Mouse (Mus musculus): ENCODE data around the gene Camk1. TPM values are rescaled to one million over a fixed set of nuclear protein-coding genes. Genes with fewer than 3 reads are reported as not detected.

Gene Camk1
- polyA plus RNA-seq, 1 experiment: 43.2 TPM

GRCm38 (mm10) chr6:113353696-113354095 is 9.9 kb upstream of the Camk1 start:
- no peak overlapping the region for H3ac ChIP-seq (ENCODE audit: control insufficient read depth, insufficient read length, low read depth)
- no peaks in the 10 kb centered on the region for H3K36me3 ChIP-seq (ENCODE audit: control insufficient read depth, insufficient read depth)
- no peaks in the 10 kb centered on the region for H3K27me3 ChIP-seq (ENCODE audit: control insufficient read depth, insufficient read depth, insufficient read length)
- H3K4me3 ChIP-seq (ENCODE audit: insufficient read depth, poor library complexity, severe bottlenecking): no peak overlapping the region
- TF ChIP-seq MYOD1 (IDR thresholded peaks at IDR 0.05; ENCODE audit: control insufficient read depth, insufficient read length, low read depth) (no peak), CEBPB (IDR thresholded peaks at IDR 0.05; ENCODE audit: low read depth) (no peak), USF1 (IDR thresholded peaks at IDR 0.05; ENCODE audit: low read depth) (no peak)
- no peaks in the 10 kb centered on the region for H3K79me2 ChIP-seq (ENCODE audit: control insufficient read depth, insufficient read depth)
- no peaks in the 10 kb centered on the region for H3K79me3 ChIP-seq (ENCODE audit: low read depth)

DNA sequence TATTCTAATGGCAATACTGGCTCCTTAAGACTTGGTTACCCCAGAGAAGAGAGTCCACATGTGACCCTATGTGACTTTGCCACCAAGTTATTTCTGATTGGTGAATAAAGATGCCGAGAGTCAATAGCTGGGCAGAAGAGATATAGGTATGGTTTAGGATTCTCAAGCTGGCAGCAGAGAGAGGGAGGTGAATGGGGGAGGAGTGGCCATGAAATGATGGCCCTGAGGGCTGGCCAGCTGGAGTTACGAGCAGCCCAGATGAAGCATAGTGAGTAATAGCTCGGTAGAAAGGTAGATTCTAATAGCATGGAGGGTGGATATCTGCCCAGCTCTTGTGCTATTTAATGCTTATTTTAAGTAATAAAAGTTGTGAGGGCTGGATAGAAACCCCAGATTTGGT is 9.0 kb upstream of the Camk1 start:
- H3K79me3 ChIP-seq (ENCODE audit: low read depth): no peaks in the 10 kb centered on the region
- H3K4me3 ChIP-seq (ENCODE audit: insufficient read depth, poor library complexity, severe bottlenecking): no peak overlapping the region
- no peaks in the 10 kb centered on the region for H3K79me2 ChIP-seq (ENCODE audit: control insufficient read depth, insufficient read depth)
- TF ChIP-seq CTCF (IDR thresholded peaks at IDR 0.05; ENCODE audit: control insufficient read depth, insufficient read depth, insufficient read length) (no peak), MAX (IDR thresholded peaks at IDR 0.05) (no peak), MYOG (IDR thresholded peaks at IDR 0.05; ENCODE audit: control insufficient read depth, extremely low read depth, insufficient read length) (no peak), USF1 (IDR thresholded peaks at IDR 0.05; ENCODE audit: low read depth) (no peak), FOSL1 (IDR thresholded peaks at IDR 0.05; ENCODE audit: insufficient read depth, low read length, poor library complexity, severe bottlenecking) (no peak), CEBPB (IDR thresholded peaks at IDR 0.05; ENCODE audit: low read depth) (no peak), MYOD1 (IDR thresholded peaks at IDR 0.05; ENCODE audit: control insufficient read depth, insufficient read length, low read depth) (no peak)
- H3K36me3 ChIP-seq (ENCODE audit: control insufficient read depth, insufficient read depth): no peaks in the 10 kb centered on the region
- H3K27me3 ChIP-seq (ENCODE audit: control insufficient read depth, insufficient read depth, insufficient read length): no peaks in the 10 kb centered on the region
- H3ac ChIP-seq (ENCODE audit: control insufficient read depth, insufficient read length, low read depth): no peak overlapping the region

DNA sequence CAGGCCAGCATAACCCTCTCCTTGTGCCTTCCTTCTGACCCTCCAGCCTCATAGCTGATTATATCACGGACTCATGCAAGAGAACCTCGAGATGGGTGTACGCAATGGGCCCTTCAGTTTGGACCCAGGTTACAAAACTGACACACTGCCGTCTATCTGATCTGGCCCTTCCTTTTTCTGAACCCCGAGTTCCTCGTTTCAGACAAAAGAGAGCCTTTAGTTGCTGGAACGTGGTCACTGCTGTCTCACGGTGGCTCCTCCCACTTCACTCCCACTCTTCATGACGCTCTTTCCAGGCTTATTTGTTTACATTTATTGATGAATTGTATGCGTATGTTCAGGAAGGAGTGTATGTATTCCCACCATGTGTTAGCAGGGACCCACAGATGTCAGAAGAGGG is 7.9 kb upstream of the Camk1 start:
- Histone ChIP-seq H3K36me3 (ENCODE audit: control insufficient read depth, insufficient read depth) (no peaks in the 10 kb centered on the region), H3K4me3 (ENCODE audit: insufficient read depth, poor library complexity, severe bottlenecking) (no peak overlapping the region), H3K27me3 (ENCODE audit: control insufficient read depth, insufficient read depth, insufficient read length) (no peaks in the 10 kb centered on the region), H3K79me3 (ENCODE audit: low read depth) (no peaks in the 10 kb centered on the region), H3K79me2 (ENCODE audit: control insufficient read depth, insufficient read depth) (no peaks in the 10 kb centered on the region), H3ac (ENCODE audit: control insufficient read depth, insufficient read length, low read depth) (no peak overlapping the region)
- TF ChIP-seq FOSL1 (IDR thresholded peaks at IDR 0.05; ENCODE audit: insufficient read depth, low read length, poor library complexity, severe bottlenecking) (no peak), CTCF (IDR thresholded peaks at IDR 0.05; ENCODE audit: control insufficient read depth, insufficient read depth, insufficient read length) (no peak), MYOG (IDR thresholded peaks at IDR 0.05; ENCODE audit: control insufficient read depth, extremely low read depth, insufficient read length) (no peak), MYOD1 (IDR thresholded peaks at IDR 0.05; ENCODE audit: control insufficient read depth, insufficient read length, low read depth) (no peak), MAX (IDR thresholded peaks at IDR 0.05) (no peak), CEBPB (IDR thresholded peaks at IDR 0.05; ENCODE audit: low read depth) (no peak), USF1 (IDR thresholded peaks at IDR 0.05; ENCODE audit: low read depth) (no peak)

- H3K27me3 ChIP-seq (ENCODE audit: control insufficient read depth, insufficient read depth, insufficient read length): no peaks in the 10 kb centered on the region
These were observed 7.4 kb upstream of the Camk1 start for GRCm38 (mm10) chr6:113351161-113351560.

DNA sequence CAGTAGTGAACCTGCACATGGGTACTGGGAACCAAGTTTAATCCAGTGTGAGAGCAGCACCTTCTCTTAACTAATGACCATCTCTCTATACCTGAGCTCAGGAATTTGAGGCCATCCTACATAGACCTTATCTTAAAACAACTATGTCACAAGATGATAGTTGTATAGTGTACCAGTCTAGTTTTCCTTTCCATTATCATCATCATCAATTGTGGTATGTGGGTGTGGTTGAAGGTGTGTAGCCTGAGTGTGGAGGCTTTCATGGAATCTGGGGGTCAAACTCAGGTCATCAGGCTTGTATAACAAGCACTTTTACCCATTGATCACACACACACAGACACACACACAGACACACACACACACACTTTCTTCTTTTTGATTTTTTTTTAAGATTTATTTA is 6.8 kb upstream of the Camk1 start:
- H3K79me2 ChIP-seq (ENCODE audit: control insufficient read depth, insufficient read depth): no peaks in the 10 kb centered on the region

More at GRCm38 (mm10) chr6:113351161-113351560, 7.4 kb upstream of the Camk1 start:
- Histone ChIP-seq H3K79me2 (ENCODE audit: control insufficient read depth, insufficient read depth) (no peaks in the 10 kb centered on the region), H3ac (ENCODE audit: control insufficient read depth, insufficient read length, low read depth) (no peak overlapping the region), H3K36me3 (ENCODE audit: control insufficient read depth, insufficient read depth) (no peaks in the 10 kb centered on the region), H3K4me3 (ENCODE audit: insufficient read depth, poor library complexity, severe bottlenecking) (no peak overlapping the region), H3K79me3 (ENCODE audit: low read depth) (no peaks in the 10 kb centered on the region)
- TF ChIP-seq MAX (IDR thresholded peaks at IDR 0.05) (no peak), USF1 (IDR thresholded peaks at IDR 0.05; ENCODE audit: low read depth) (no peak), MYOD1 (IDR thresholded peaks at IDR 0.05; ENCODE audit: control insufficient read depth, insufficient read length, low read depth) (no peak), CTCF (IDR thresholded peaks at IDR 0.05; ENCODE audit: control insufficient read depth, insufficient read depth, insufficient read length) (no peak), MYOG (IDR thresholded peaks at IDR 0.05; ENCODE audit: control insufficient read depth, extremely low read depth, insufficient read length) (no peak), CEBPB (IDR thresholded peaks at IDR 0.05; ENCODE audit: low read depth) (no peak), FOSL1 (IDR thresholded peaks at IDR 0.05; ENCODE audit: insufficient read depth, low read length, poor library complexity, severe bottlenecking) (no peak)

DNA sequence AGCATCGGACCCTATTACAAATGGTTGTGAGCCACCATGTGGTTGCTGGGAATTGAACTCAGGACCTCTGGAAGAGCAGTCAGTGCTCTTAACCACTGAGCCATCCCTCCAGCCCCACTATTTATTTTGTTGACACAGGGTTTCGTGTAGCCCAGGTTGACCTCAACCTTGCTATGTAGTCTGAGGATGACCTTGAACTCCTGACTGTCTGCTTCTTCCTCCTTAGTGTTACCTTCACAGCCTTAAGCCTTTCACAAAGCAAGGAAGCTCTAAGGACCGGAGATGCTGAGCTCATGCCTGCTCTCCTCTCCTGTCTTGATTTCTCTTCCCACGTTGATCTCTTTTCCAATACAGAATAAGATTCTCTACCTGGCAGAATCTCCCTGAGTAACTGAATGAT is 3.1 kb upstream of the Camk1 start:
- TF ChIP-seq CEBPB (IDR thresholded peaks at IDR 0.05; ENCODE audit: low read depth) (no peak), MAX (IDR thresholded peaks at IDR 0.05) (no peak)
- peaks cover 7% of the 10 kb centered on the region for H3K79me2 ChIP-seq (ENCODE audit: control insufficient read depth, insufficient read depth)
- H3ac ChIP-seq (ENCODE audit: control insufficient read depth, insufficient read length, low read depth): no peak overlapping the region
- no peaks in the 10 kb centered on the region for H3K27me3 ChIP-seq (ENCODE audit: control insufficient read depth, insufficient read depth, insufficient read length)
- H3K36me3 ChIP-seq (ENCODE audit: control insufficient read depth, insufficient read depth): no peaks in the 10 kb centered on the region
- H3K4me3 ChIP-seq (ENCODE audit: insufficient read depth, poor library complexity, severe bottlenecking): no peak overlapping the region
- no peaks in the 10 kb centered on the region for H3K79me3 ChIP-seq (ENCODE audit: low read depth)

More for the DNA sequence above, 6.8 kb upstream of the Camk1 start:
- H3K27me3 ChIP-seq (ENCODE audit: control insufficient read depth, insufficient read depth, insufficient read length): no peaks in the 10 kb centered on the region
- no peaks in the 10 kb centered on the region for H3K36me3 ChIP-seq (ENCODE audit: control insufficient read depth, insufficient read depth)
- no peak overlapping the region for H3K4me3 ChIP-seq (ENCODE audit: insufficient read depth, poor library complexity, severe bottlenecking)
- no peaks in the 10 kb centered on the region for H3K79me3 ChIP-seq (ENCODE audit: low read depth)
- H3ac ChIP-seq (ENCODE audit: control insufficient read depth, insufficient read length, low read depth): no peak overlapping the region
- no peak for TF ChIP-seq FOSL1 (IDR thresholded peaks at IDR 0.05; ENCODE audit: insufficient read depth, low read length, poor library complexity, severe bottlenecking)
- no peak for TF ChIP-seq CTCF (IDR thresholded peaks at IDR 0.05; ENCODE audit: control insufficient read depth, insufficient read depth, insufficient read length)
- TF ChIP-seq USF1 (IDR thresholded peaks at IDR 0.05; ENCODE audit: low read depth): no peak
- no peak for TF ChIP-seq MYOD1 (IDR thresholded peaks at IDR 0.05; ENCODE audit: control insufficient read depth, insufficient read length, low read depth)
- TF ChIP-seq MYOG (IDR thresholded peaks at IDR 0.05; ENCODE audit: control insufficient read depth, extremely low read depth, insufficient read length): no peak

Measured in C2C12 (cell line).